Mouse (Mus musculus) lung, adult 18-20 months (tissue): Measurements from ENCODE around the gene Msi2.

Source experiments
- DNase-seq, 2 experiments: peaks; one replicate each; pipeline ENCODE4 v3.0.0; 2022; ENCODE audit warnings: mixed read lengths in 2 of 2

Gene Msi2

GRCm38 (mm10) chr11:88675526-88676353 is 42.6 kb downstream of the Msi2 start:
- no peak for DNase-seq

GRCm38 (mm10) chr11:88674075-88674474 is 44.2 kb downstream of the Msi2 start:
- peak; percentile 55 to 74 for DNase-seq

- no peak for DNase-seq
Observed at GRCm38 (mm10) chr11:88670925-88671324, 47.4 kb downstream of the Msi2 start.

GRCm38 (mm10) chr11:88669106-88669505 is 49.2 kb downstream of the Msi2 start:
- DNase-seq = no peak

DNA sequence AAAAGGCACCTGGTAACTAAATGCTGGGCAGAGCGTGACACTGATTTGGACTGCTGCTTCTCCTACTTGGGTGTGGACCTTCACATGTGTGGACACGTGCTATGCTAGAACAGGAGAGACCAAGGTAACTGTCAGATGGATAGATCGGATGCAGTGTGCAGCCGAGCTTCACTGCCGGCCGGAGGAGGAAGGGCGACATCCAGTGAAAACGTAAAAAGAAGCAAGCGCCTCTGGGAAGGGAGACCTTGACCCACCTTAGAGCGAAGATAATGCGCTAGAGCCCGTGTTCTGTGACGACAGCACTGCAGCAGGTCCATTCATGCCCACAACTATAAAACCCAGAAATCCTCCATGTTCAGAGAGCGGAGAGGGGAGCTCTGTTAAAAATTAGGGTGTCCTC is 50.0 kb downstream of the Msi2 start:
- no peak for DNase-seq

- DNase-seq = no peak
Observed at GRCm38 (mm10) chr11:88665799-88666198, 52.5 kb downstream of the Msi2 start.

DNA sequence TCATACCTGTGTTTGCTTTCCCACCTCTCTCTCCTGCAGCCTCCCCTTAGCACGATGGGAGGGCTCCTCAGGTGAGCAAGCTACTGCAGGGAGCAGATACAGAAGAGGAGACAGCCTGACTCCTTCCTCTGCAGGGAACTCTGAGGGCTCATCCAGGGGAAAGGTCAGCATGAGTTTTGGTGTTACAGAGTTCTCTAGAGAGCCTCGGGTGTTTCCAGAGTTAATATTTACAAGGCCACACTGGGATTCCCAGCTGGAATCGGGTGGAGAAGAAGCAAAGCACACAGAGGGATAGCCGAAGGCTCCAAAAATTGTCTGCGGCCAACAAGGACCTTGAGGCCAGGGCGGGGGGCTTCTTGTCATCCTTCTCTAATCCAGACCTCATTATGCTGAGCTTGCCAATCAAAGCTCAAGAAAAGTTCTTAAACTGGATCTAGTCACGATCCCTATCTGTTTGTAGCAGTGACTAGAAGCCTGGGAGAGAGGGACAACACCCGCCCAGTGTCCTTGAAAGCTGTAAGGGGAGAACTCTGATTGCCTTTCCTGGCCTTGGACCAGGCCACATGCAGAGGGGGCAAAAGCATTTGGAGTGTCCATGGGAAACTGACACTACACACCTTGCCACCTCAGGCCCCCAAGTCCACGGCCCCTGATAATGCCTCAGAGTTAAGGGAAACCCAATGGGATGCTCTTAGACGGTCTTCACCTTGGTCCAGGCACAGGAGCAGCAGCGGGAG is 56.7 kb downstream of the Msi2 start:
- DNase-seq = no peak

DNA sequence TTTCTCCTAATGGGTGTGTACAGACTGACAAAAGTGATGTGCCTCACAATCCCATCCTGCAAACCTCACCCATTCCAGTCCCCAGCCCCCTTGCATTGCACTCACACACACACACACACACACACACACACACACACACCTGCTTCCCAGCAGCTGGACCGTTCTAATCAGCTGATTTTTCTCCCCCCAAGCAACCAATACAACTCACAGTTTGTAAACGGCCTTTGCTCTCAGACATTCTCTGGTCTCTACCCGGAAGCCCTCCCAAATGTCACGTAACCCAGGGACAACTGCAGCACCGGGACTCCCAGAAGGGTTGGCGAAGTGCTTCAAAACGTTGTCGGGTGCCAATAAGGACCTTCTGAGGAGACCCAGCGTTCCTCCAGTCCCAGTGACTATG is 57.9 kb downstream of the Msi2 start:
- no peak for DNase-seq

- DNase-seq = no peak
Observed at GRCm38 (mm10) chr11:88658926-88659325, 59.4 kb downstream of the Msi2 start.

DNA sequence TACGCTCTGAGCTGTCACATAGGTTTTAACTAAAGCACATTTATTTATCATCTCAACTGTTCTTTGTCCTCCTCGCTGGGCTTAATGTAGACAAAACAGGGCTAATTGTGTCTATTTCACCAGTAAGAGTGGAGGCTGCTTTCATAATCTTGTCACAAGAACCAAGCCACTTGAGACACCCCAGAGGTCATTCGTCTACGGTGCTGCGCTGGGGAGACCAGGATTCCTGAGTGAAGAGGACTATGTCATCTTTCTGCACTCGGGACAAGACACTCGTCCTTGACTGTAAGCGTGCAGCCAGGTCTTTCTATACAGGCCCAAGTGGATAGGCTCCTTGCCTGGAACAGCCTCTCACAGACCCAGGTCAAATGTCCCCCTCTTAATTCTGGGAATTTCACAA is 62.5 kb downstream of the Msi2 start:
- DNase-seq = no peak

DNA sequence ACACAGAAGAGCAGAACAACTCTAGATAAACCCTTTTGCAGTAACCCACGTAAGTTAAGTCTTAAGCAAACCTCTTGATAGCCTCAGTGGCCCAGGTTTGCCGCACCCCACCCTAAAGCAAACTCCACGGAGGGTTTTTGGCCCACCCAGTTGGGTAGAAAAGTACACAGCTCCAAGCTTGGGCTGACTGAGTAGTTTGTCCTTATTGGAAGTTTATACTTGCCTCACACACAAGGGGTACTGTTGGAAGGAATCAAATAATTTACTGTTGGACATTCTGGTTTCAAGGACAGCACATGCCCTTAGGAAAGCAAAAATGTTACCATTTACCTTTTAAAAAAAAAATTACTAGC is 63.1 kb downstream of the Msi2 start:
- no peak for DNase-seq

- DNase-seq = peak; percentile 51 to 68
Observed at GRCm38 (mm10) chr11:88654391-88655213, 63.7 kb downstream of the Msi2 start.

DNA sequence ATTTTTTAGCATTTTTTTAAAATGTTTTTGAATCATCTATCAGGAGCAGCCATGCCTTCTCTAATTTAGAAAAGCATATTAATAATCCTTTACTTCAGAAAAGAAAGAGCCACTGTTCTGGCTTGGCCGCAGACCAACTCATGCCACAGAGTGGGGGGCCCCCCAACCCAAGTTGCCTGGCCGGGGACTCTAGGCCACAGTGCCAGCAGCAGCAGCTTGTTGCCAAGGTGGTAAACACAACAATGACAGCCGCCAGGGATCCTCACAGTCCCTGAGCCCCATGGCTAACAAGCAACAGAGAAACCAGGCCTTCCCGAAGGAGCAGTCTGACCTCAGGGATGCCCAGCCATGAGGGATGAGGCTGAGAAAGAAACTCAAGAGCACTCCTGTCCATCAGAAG is 68.0 kb downstream of the Msi2 start:
- peak in 1 of 2 experiments; percentile 26 for DNase-seq

- no peak for DNase-seq
Observed at GRCm38 (mm10) chr11:88649009-88649408, 69.3 kb downstream of the Msi2 start.

GRCm38 (mm10) chr11:88648407-88648806 is 69.9 kb downstream of the Msi2 start:
- DNase-seq = no peak

DNA sequence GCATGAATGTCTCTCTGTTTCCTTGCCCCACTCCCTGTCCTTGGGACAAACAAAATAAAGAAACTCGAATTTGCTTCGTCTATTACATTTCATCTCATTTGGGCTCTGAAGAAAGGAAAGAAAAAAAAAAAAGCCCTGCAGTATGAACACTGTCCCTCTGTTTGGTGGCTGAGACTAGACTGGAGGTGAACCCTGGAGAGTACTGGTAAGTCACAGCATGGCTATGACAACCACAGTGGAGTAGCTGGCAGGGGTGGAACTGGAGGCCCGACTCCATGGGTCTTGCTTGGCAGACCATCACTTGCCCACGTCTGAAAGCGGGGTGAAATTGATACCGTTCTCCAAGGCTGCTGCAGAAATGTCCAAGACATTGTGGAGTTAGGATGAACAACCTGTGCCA is 71.8 kb downstream of the Msi2 start:
- DNase-seq = no peak

DNA sequence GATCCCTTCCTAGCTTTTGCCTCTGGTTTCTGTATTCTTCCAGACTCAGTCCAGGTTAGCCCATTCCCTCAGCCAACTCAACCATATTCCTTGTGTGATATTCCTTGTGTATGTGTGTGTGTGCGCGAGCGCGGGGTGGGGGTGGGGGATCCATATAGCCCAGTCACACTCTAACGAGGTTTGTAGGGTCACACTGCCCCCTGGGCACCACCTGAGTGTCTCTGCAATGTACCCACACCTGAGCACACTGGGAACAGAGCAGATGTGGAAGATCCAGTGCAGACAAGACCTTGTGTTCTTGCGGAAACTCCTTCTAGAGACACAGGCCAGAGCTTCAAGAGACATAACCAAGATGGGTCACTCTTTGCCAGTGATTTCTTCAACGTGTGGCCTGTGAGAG is 72.5 kb downstream of the Msi2 start:
- DNase-seq = no peak

DNA sequence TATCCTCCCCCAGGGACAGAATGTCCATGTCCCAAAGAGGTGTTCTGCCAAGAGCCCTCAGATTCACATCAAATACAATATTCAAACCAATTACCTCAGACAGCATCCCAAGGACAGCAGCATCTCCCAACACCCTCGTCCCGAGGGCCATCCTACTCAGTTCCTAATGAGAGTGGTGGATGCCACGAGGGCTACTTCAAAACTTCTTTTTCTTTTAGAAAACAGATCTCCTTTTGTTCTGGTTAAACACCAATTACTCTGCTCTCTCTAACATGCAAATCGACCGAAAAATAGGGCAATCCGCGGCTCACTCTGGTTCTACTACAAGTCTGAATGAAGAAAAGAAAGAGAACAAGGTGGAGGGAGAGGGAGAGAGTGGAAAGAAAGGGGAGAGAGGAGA is 73.6 kb downstream of the Msi2 start:
- DNase-seq = no peak

GRCm38 (mm10) chr11:88639862-88640261 is 78.5 kb downstream of the Msi2 start:
- DNase-seq = no peak

GRCm38 (mm10) chr11:88638936-88639542 is 79.3 kb downstream of the Msi2 start:
- DNase-seq = no peak

DNA sequence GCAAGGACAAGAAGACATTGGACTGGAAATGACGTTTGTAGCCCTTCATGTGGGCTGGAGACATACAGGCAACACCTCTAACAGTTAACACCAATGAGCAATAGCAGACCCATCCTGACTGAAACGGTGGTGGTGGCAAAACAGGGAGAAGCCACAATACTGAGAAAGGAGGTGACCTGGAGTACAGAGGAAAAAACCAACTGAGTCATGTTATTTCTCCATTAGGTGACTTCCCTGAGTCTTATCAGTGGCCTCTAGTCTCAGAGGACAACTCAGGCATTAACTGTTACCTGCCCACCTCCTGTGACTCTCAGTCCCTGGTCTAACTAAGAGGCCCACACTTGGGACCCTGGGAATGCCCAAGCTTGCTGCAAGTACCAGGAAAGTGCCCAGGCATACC is 80.1 kb downstream of the Msi2 start:
- no peak for DNase-seq

- DNase-seq = no peak
Observed at GRCm38 (mm10) chr11:88636934-88637333, 81.4 kb downstream of the Msi2 start.

GRCm38 (mm10) chr11:88636319-88636718 is 82.0 kb downstream of the Msi2 start:
- no peak for DNase-seq
